Mouse (Mus musculus) midbrain, embryonic 16.5 days (tissue): ENCODE results near the gene Aacs. TPM values are rescaled to one million over a fixed set of nuclear protein-coding genes. Genes with fewer than 3 reads are reported as not detected.

Experiments
- ATAC-seq: fragments of 200-750 bp; cut with Nextera tagmentation; 2 replicates; pipeline ENCODE4 v1.8.0; 2017; ENCODE audit warnings: moderate TSS enrichment
- H3K27ac ChIP-seq: fragments of 300-500 bp; sonication (generic); 2 replicates; pipeline ENCODE4 v1.5.1; 2014; ENCODE audit warnings: mild to moderate bottlenecking, low read length, mixed read lengths
- H3K27me3 ChIP-seq: fragments of 300-500 bp; sonication (generic); 2 replicates; pipeline ENCODE4 v1.6.1; 2014; ENCODE audit warnings: low read depth, low read length, mixed read lengths; ENCODE audit not compliant: control insufficient read depth, insufficient read depth
- H3K36me3 ChIP-seq: fragments of 300-500 bp; sonication (generic); 2 replicates; pipeline ENCODE4 v1.6.1; 2014; ENCODE audit warnings: mild to moderate bottlenecking, low read length, moderate library complexity, mixed read lengths; ENCODE audit not compliant: control insufficient read depth, insufficient read depth
- H3K4me1 ChIP-seq: fragments of 300-500 bp; sonication (generic); 2 replicates; pipeline ENCODE4 v1.6.1; 2014; ENCODE audit warnings: mild to moderate bottlenecking, low read length, mixed read lengths; ENCODE audit not compliant: control insufficient read depth, insufficient read depth
- H3K4me2 ChIP-seq: fragments of 300-500 bp; sonication (generic); 2 replicates; pipeline ENCODE4 v1.6.1; 2014; ENCODE audit warnings: mild to moderate bottlenecking, low read length, mixed read lengths
- H3K4me3 ChIP-seq: fragments of 300-500 bp; sonication (generic); 2 replicates; pipeline ENCODE4 v1.5.1; 2014; ENCODE audit warnings: low read depth, mild to moderate bottlenecking, low read length, moderate library complexity, mixed read lengths
- H3K9ac ChIP-seq: fragments of 300-500 bp; sonication (generic); 2 replicates; pipeline ENCODE4 v1.6.1; 2014; ENCODE audit warnings: low read depth, low read length, mixed read lengths
- H3K9me3 ChIP-seq: fragments of 300-500 bp; sonication (generic); replicated peaks from 2 replicates; pipeline ENCODE4 v1.6.1; 2014; ENCODE audit warnings: mild to moderate bottlenecking, low read length, mixed read lengths; ENCODE audit not compliant: control insufficient read depth, poor library complexity, severe bottlenecking
- WGBS: fragments of 180-500 bp; shearing (Covaris S2); extraction: QIAGEN DNeasy Blood & Tissue Kit; methylation state at CpG from one replicate; pipeline ENCODE4 v1.1.7; 2014; 5-methylcytosine and 5-hydroxymethylcytosine counted together
- polyA plus RNA-seq: library from polyadenylated mRNA; unstranded; fragments of >200 nt; fragmentation: Nextera tagmentation; extraction: Ambion mirVana; gene quantifications from 2 replicates; pipeline ENCODE4 v1.2.1, GENCODE M21; 2015

Aacs gene
- polyA plus RNA-seq, 1 experiment from 2014 or later = 125 TPM

- Histone ChIP-seq H3K4me3 (no peak overlapping the region), H3K4me1 (no peaks in the 10 kb centered on the region), H3K27ac (no peak overlapping the region), H3K9ac (no peak overlapping the region), H3K36me3 (peaks cover 38% of the 10 kb centered on the region), H3K4me2 (no peak overlapping the region), H3K9me3 (no peaks in the 10 kb centered on the region), H3K27me3 (no peaks in the 10 kb centered on the region)
- no peak for ATAC-seq
- WGBS = 81% methylated on average over 12 of the region's 12 CpGs
Observed at GRCm38 (mm10) chr5:125515006-125515405, 39.4 kb downstream of the Aacs start.

DNA sequence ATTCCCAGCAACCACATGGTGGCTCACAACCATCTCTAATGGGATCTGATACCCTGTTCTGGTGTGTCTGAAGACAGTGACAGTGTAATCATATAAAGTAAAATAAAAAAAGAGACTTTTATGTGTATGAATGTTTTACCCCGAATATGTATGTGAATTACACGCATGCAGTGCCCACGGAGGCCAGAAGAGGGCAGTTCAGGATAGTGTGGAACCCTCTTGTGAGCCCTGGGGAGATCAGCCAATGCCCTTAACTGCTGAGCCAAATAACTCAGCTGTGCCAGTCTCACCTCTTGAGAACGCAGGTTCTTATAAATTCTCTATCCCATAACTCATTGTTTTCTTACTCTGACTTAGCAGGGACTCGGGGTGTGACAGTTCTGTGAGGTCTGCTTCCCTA, 43.0 kb downstream of the Aacs start:
- H3K4me2 ChIP-seq = no peak overlapping the region
- 65% methylated on average over 5 of the region's 5 CpGs for WGBS
- no peaks in the 10 kb centered on the region for H3K9me3 ChIP-seq
- H3K4me1 ChIP-seq = no peaks in the 10 kb centered on the region
- peaks cover 25% of the 10 kb centered on the region for H3K36me3 ChIP-seq
- no peak for ATAC-seq
- no peak overlapping the region for H3K9ac ChIP-seq
- no peaks in the 10 kb centered on the region for H3K27me3 ChIP-seq
- H3K4me3 ChIP-seq = no peak overlapping the region
- no peak overlapping the region for H3K27ac ChIP-seq

GRCm38 (mm10) chr5:125520930-125521590, 45.4 kb downstream of the Aacs start:
- Histone ChIP-seq H3K4me2 (no peak overlapping the region), H3K27me3 (no peaks in the 10 kb centered on the region), H3K4me1 (no peaks in the 10 kb centered on the region), H3K9ac (no peak overlapping the region), H3K36me3 (peaks cover 8% of the 10 kb centered on the region), H3K4me3 (no peak overlapping the region), H3K27ac (no peak overlapping the region), H3K9me3 (no peaks in the 10 kb centered on the region)
- no peak for ATAC-seq
- 15% methylated on average over 15 of the region's 15 CpGs for WGBS

GRCm38 (mm10) chr5:125523361-125523760, 47.7 kb downstream of the Aacs start:
- H3K27me3 ChIP-seq = 0 out of 2 replicates have a peak, but pooled peaks cover under 1% of the 10 kb centered on the region
- ATAC-seq = no peak
- H3K4me3 ChIP-seq = no peak overlapping the region
- H3K36me3 ChIP-seq = no peaks in the 10 kb centered on the region; the same call in 1 of the 2 replicates
- H3K9me3 ChIP-seq = no peaks in the 10 kb centered on the region
- no peak overlapping the region for H3K4me2 ChIP-seq
- WGBS = 92% methylated on average over 2 of the region's 2 CpGs
- H3K9ac ChIP-seq = no peak overlapping the region
- H3K27ac ChIP-seq = no peak overlapping the region
- H3K4me1 ChIP-seq = no peaks in the 10 kb centered on the region

DNA sequence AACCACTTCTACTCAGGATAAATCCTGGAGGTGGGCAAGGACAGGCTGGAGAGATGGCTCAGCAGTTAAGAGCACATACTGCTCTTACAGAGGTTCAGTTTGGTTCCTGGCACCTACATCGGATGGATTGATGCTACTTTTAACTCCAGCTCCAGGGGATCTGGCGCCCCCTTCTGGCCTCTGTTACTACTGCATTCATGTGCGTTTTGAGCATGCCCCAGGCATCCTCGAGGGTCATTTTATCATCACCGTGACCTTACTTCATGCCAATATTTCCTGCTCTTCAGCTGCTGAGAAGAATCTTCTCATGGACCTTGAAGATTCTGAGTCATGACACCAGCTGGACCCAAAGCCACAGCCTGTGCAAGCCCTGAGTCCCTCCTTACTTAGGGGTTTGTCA, 49.9 kb downstream of the Aacs start:
- Histone ChIP-seq H3K4me3 (no peak overlapping the region), H3K9ac (no peak overlapping the region), H3K4me1 (peaks cover 2% of the 10 kb centered on the region; the same call in 1 of the 2 replicates), H3K9me3 (no peaks in the 10 kb centered on the region), H3K36me3 (no peaks in the 10 kb centered on the region; the same call in 1 of the 2 replicates), H3K27ac (no peak overlapping the region), H3K4me2 (no peak overlapping the region), H3K27me3 (0 out of 2 replicates have a peak, but pooled peaks cover 3% of the 10 kb centered on the region)
- ATAC-seq = no peak
- 68% methylated on average over 5 of the region's 5 CpGs for WGBS

DNA sequence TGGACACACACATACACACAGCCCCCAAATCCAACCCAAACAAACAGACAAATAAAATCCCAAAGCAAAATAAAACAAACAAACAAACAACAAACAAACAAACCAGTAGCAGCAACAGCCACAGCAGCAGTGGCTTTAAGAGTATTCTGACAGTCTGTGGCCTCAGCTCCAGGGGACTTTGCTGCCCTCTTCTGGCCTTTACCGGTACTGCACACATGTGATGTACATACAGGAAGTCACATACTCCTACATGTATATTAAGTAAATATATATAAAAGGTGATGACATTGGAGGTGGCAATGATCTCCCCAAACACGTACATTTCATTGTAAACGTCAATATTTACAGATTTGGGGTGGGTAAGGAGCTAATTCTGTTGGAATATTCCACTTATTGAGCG, 50.9 kb downstream of the Aacs start:
- Histone ChIP-seq H3K4me1 (peaks cover 3% of the 10 kb centered on the region; the same call in 1 of the 2 replicates), H3K36me3 (no peaks in the 10 kb centered on the region; the same call in 1 of the 2 replicates), H3K27ac (no peak overlapping the region), H3K4me3 (no peak overlapping the region), H3K27me3 (0 out of 2 replicates have a peak, but pooled peaks cover 3% of the 10 kb centered on the region), H3K9me3 (no peaks in the 10 kb centered on the region), H3K9ac (no peak overlapping the region), H3K4me2 (no peak overlapping the region)
- no peak for ATAC-seq
- WGBS = 80% methylated on average over 4 of the region's 4 CpGs

- Histone ChIP-seq H3K27ac (no peak overlapping the region), H3K9ac (no peak overlapping the region), H3K4me1 (peaks cover 17% of the 10 kb centered on the region; the same call in 1 of the 2 replicates), H3K4me2 (no peak overlapping the region), H3K9me3 (no peaks in the 10 kb centered on the region), H3K36me3 (no peaks in the 10 kb centered on the region), H3K27me3 (peaks cover 3% of the 10 kb centered on the region; the same call in 1 of the 2 replicates), H3K4me3 (no peak overlapping the region)
- 3% methylated on average over 5 of the region's 5 CpGs for WGBS
- 0 out of 2 replicates have a peak, but pooled peaks have one; percentile 10 for ATAC-seq
Observed at GRCm38 (mm10) chr5:125529109-125529508, 53.5 kb downstream of the Aacs start.

DNA sequence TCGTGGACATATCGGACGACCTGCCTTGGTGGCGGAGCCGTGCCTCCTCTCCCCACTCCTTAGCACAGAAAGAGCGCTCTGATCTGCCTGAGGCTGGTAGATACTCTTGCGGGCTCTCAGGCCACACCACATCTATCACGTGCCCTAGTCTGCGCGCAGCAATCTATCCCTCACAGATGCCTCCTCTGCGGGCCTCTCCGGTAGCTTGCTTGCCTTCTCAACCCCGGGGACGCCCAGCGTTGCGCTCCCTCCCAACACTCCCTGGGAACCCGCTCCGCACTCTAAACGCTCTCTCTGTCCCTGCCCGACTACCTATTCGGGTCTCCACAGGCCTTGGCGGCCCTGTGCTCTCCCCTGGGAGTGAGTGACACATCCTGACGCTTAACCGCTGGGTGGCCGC, 56.0 kb downstream of the Aacs start, which contains the start of gene Tmem132b:
TSS of gene Tmem132b (plus strand) at position 141 of the 400 bp plus-strand sequence.
- ATAC-seq = 0 out of 2 replicates have a peak, but pooled peaks have one; percentile 34
- peak within 1 kb of the TSS; percentile 83 for H3K27ac ChIP-seq
- peak within 1 kb of the TSS; percentile 81 for H3K9ac ChIP-seq
- no peaks in the 10 kb centered on the region for H3K9me3 ChIP-seq
- H3K36me3 ChIP-seq = no peaks in the 10 kb centered on the region
- H3K4me3 ChIP-seq = peak within 1 kb of the TSS; percentile 65
- 2% methylated on average over 22 of the region's 25 CpGs for WGBS
- H3K27me3 ChIP-seq = peaks cover 3% of the 10 kb centered on the region
- peaks cover 26% of the 10 kb centered on the region; the same call in 1 of the 2 replicates for H3K4me1 ChIP-seq
- peak within 1 kb of the TSS; percentile 68 for H3K4me2 ChIP-seq

DNA sequence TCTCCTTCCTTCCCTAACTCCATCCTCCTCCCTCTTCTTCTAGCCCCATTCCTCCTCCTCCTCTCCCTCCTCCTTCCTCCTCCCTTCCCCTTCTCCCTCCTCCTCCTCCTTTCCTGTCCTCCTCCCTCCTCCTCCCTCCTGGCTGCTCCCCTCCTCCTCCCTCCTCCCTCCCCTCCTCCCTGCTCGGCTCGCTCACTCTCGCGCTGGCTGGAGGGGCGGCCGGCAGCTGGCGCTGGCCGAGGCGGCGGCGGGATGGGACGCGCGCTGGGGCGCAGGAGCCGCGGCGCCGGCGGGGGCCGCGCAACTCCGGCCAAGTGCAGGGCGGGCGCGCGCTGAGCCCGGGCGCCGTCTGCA, 56.6 kb downstream of the Aacs start:
- Histone ChIP-seq H3K27ac (peak overlapping the region; percentile 83), H3K4me1 (peaks cover 26% of the 10 kb centered on the region; the same call in 1 of the 2 replicates), H3K4me3 (peak overlapping the region; percentile 65), H3K27me3 (peaks cover 3% of the 10 kb centered on the region), H3K4me2 (peak overlapping the region; percentile 68), H3K9me3 (no peaks in the 10 kb centered on the region), H3K36me3 (no peaks in the 10 kb centered on the region), H3K9ac (peak overlapping the region; percentile 81)
- peak; percentile 49; the same call in 1 of the 2 replicates for ATAC-seq
- under 1% methylated on average over 23 of the region's 30 CpGs for WGBS
